Mouse (Mus musculus): ENCODE measurements around the gene 9130008F23Rik.

GRCm38 (mm10) chr17:40882172-40882571, 1.8 kb upstream of the 9130008F23Rik start:
- TF ChIP-seq CHD2 (IDR thresholded peaks at IDR 0.05; ENCODE audit: low read length) (no peak), CHD1 (IDR thresholded peaks at IDR 0.05; ENCODE audit: low read depth, low read length) (no peak), GABPA (IDR thresholded peaks at IDR 0.05; ENCODE audit: insufficient replicate concordance, low read depth, low read length) (no peak), CTCF (conservative IDR thresholded peaks at IDR 0.05 in 1 of 2, IDR thresholded peaks at IDR 0.05 in 1 of 2; ENCODE audit: low read depth in 2 of 2, low read length in 2 of 2) (no peak), RCOR1 (conservative IDR thresholded peaks at IDR 0.05; ENCODE audit: low read depth, low read length) (no peak), EP300 (IDR thresholded peaks at IDR 0.05; ENCODE audit: low read length) (no peak), POLR2A (IDR thresholded peaks at IDR 0.05; ENCODE audit: low read depth, low read length) (no peak)
